Mouse (Mus musculus) bone marrow macrophage, adult 2 months (primary cell): ENCODE measurements around the gene Gjc3.

Source experiments
- CTCF ChIP-seq: IDR thresholded peaks from 2 replicates; pipeline ENCODE4 v1.5.1; 2012; ENCODE audit warnings: low read depth, mild to moderate bottlenecking, low read length, moderate library complexity
- POLR2A ChIP-seq: IDR thresholded peaks from 2 replicates; pipeline ENCODE4 v1.6.1; 2012; ENCODE audit warnings: mild to moderate bottlenecking, low read depth, low read length, borderline replicate concordance

DNA sequence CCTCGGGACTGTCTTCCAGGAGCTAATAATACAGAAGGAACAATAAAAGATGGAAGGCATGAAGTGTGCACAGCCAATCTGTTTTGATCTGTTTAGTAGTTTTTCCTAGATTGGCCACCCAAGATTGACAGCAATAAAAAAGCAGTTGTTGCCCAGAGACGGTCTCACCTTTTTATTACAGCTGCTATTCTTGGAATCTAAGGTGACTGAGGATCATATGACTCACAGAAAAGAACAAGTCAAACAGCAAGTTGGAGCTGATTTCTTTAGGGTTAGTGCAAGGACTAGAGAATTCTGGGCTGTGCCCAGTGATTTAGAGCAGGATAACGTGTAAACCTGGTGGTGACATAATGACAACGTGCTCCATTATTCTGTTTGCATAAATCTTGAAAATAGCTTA is 21.9 kb downstream of the Gjc3 start:
- TF ChIP-seq POLR2A (no peak), CTCF (no peak)
